Mouse (Mus musculus): Measurements from ENCODE around the gene Stat2.

GRCm38 (mm10) chr10:128270866-128271265 is 507 bp downstream of the Stat2 start:
- TF ChIP-seq CTCF (IDR thresholded peaks at IDR 0.05; ENCODE audit: low read depth) (no peak), EP300 (IDR thresholded peaks at IDR 0.05; ENCODE audit: low read depth) (no peak)

Measured in heart, postnatal 0 days (tissue).